Mouse (Mus musculus): ENCODE measurements at regions not wholly inside any gene's neighbourhood (a gene's known extent, or its start where the extent isn't known, plus 50 kb on each side); places are given as distances from the start of the nearest gene placed in this dataset.

DNA sequence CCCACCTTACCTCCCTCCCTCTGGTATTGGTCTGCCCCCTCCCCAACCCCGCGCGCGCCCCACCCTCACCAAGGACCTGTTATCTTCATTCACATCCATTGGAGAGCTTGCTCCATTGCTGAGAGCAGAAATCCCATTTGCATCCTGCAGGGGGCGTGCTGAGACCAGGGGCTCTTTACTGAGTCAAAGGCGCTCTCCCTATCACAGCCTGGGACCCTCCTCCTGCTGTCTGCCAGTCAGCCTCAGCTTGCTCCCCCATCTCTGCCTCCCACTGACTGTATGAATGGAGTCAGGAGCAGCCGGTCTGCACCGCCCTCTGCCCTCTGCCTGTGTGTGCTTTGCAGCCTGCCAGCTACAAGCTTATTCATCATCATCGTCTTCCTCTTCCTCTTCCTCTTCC is 221.5 kb upstream of the Mocs1 start:
- H3K4me1 ChIP-seq (ENCODE audit: control insufficient read depth, insufficient read depth, low read length), result no peaks in the 10 kb centered on the region
- no peaks in the 10 kb centered on the region for H3K9me3 ChIP-seq (replicated peaks; ENCODE audit: control insufficient read depth, insufficient read depth, low read length, poor library complexity, severe bottlenecking)
- no peak overlapping the region for H3K27ac ChIP-seq (ENCODE audit: insufficient read depth, low read length)
- H3K9ac ChIP-seq (ENCODE audit: low read depth, poor library complexity, severe bottlenecking), result no peak overlapping the region
- TF ChIP-seq POLR2A (IDR thresholded peaks at IDR 0.05; ENCODE audit: insufficient read depth, low read length), result no peak
- TF ChIP-seq CTCF (IDR thresholded peaks at IDR 0.05; ENCODE audit: low read depth, low read length), result peak; percentile 52
- no peak for TF ChIP-seq EP300 (IDR thresholded peaks at IDR 0.05; ENCODE audit: insufficient read depth, low read depth, low read length)
- no peaks in the 10 kb centered on the region for H3K27me3 ChIP-seq (ENCODE audit: control insufficient read depth, insufficient read depth, low read length, poor library complexity, severe bottlenecking)
- H3K4me3 ChIP-seq (ENCODE audit: low read depth, low read length), result no peak overlapping the region
- H3K36me3 ChIP-seq (ENCODE audit: control insufficient read depth, insufficient read depth, low read length, poor library complexity, severe bottlenecking), result no peaks in the 10 kb centered on the region

DNA sequence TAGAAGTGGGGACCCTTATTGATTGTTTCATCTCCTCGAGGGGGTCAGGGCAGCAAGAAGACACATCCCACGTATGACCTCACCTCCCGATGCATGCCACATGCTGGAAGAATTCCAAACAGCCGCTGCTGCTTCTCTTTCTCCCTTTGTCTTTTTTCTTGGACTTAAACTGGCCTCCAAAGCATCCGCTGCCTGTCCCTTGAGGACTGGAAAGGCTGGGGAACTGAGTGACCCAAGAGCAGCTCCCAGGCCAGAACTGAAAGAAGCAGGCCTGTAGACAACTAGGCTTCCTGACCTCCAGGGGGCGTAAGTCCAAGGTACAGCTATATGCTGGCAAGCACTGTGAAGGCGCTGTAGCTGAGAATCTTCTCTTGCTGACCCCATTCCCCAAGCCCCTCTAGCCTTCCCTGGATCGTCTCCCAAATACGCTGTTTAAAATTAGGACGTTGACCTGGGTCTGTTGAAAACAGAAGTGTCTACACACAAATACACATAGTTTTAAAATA is 219.8 kb upstream of the Mocs1 start:
- peak; percentile 39 for TF ChIP-seq CTCF (IDR thresholded peaks at IDR 0.05; ENCODE audit: low read depth, low read length)
- TF ChIP-seq EP300 (IDR thresholded peaks at IDR 0.05; ENCODE audit: insufficient read depth, low read depth, low read length), result no peak
- no peak for TF ChIP-seq POLR2A (IDR thresholded peaks at IDR 0.05; ENCODE audit: insufficient read depth, low read length)
- H3K4me3 ChIP-seq (ENCODE audit: low read depth, low read length), result no peak overlapping the region
- no peak overlapping the region for H3K27ac ChIP-seq (ENCODE audit: insufficient read depth, low read length)
- no peaks in the 10 kb centered on the region for H3K4me1 ChIP-seq (ENCODE audit: control insufficient read depth, insufficient read depth, low read length)
- no peaks in the 10 kb centered on the region for H3K36me3 ChIP-seq (ENCODE audit: control insufficient read depth, insufficient read depth, low read length, poor library complexity, severe bottlenecking)
- no peaks in the 10 kb centered on the region for H3K9me3 ChIP-seq (replicated peaks; ENCODE audit: control insufficient read depth, insufficient read depth, low read length, poor library complexity, severe bottlenecking)
- no peak overlapping the region for H3K9ac ChIP-seq (ENCODE audit: low read depth, poor library complexity, severe bottlenecking)
- H3K27me3 ChIP-seq (ENCODE audit: control insufficient read depth, insufficient read depth, low read length, poor library complexity, severe bottlenecking), result no peaks in the 10 kb centered on the region

DNA sequence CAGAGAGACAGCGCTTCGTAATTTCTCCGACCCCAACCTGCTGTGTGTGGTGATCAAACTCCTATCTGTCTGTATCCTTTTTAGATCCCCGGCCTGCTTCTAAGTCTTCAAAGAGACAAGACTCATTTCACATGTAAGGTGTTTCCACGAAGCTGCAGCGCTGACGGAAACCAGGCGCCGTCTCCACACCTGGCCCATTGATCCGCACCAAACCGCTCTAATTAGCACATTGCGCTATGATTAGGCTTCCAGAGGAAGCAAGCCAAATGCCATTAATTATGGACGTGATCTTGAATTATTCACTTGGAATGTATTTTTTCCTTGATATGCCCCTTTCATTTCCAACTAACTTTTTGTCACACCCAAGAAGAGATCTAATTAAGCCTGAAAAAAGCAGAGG is 215.2 kb upstream of the Mocs1 start:
- no peaks in the 10 kb centered on the region for H3K27me3 ChIP-seq (ENCODE audit: control insufficient read depth, insufficient read depth, low read length, poor library complexity, severe bottlenecking)
- no peaks in the 10 kb centered on the region for H3K36me3 ChIP-seq (ENCODE audit: control insufficient read depth, insufficient read depth, low read length, poor library complexity, severe bottlenecking)
- H3K4me1 ChIP-seq (ENCODE audit: control insufficient read depth, insufficient read depth, low read length), result no peaks in the 10 kb centered on the region
- H3K4me3 ChIP-seq (ENCODE audit: low read depth, low read length), result no peak overlapping the region
- no peak overlapping the region for H3K27ac ChIP-seq (ENCODE audit: insufficient read depth, low read length)
- H3K9ac ChIP-seq (ENCODE audit: low read depth, poor library complexity, severe bottlenecking), result no peak overlapping the region
- TF ChIP-seq CTCF (IDR thresholded peaks at IDR 0.05; ENCODE audit: low read depth, low read length) (no peak), POLR2A (IDR thresholded peaks at IDR 0.05; ENCODE audit: insufficient read depth, low read length) (no peak), EP300 (IDR thresholded peaks at IDR 0.05; ENCODE audit: insufficient read depth, low read depth, low read length) (no peak)
- H3K9me3 ChIP-seq (replicated peaks; ENCODE audit: control insufficient read depth, insufficient read depth, low read length, poor library complexity, severe bottlenecking), result no peaks in the 10 kb centered on the region

DNA sequence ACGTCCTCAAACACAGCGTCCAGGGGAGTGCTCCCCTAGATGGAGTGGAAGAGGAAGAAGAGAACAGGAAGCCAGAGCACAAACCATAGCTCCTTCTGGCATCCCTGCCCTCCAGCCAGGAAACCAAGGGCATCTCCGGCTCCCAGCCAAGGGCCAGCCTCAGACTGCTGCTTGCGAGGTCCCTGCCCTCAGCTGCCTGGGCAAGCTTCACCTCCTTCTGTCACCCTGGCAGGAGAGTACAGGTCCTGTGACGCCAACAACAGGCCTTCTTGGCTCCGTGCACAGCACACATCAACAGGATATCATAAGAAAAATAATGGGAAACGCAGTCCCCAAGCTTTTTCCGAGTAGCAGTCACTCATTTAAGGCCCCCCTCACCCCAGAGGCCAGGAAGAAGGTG is 212.9 kb upstream of the Mocs1 start:
- no peaks in the 10 kb centered on the region for H3K36me3 ChIP-seq (ENCODE audit: control insufficient read depth, insufficient read depth, low read length, poor library complexity, severe bottlenecking)
- TF ChIP-seq CTCF (IDR thresholded peaks at IDR 0.05; ENCODE audit: low read depth, low read length) (no peak), POLR2A (IDR thresholded peaks at IDR 0.05; ENCODE audit: insufficient read depth, low read length) (no peak), EP300 (IDR thresholded peaks at IDR 0.05; ENCODE audit: insufficient read depth, low read depth, low read length) (no peak)

DNA sequence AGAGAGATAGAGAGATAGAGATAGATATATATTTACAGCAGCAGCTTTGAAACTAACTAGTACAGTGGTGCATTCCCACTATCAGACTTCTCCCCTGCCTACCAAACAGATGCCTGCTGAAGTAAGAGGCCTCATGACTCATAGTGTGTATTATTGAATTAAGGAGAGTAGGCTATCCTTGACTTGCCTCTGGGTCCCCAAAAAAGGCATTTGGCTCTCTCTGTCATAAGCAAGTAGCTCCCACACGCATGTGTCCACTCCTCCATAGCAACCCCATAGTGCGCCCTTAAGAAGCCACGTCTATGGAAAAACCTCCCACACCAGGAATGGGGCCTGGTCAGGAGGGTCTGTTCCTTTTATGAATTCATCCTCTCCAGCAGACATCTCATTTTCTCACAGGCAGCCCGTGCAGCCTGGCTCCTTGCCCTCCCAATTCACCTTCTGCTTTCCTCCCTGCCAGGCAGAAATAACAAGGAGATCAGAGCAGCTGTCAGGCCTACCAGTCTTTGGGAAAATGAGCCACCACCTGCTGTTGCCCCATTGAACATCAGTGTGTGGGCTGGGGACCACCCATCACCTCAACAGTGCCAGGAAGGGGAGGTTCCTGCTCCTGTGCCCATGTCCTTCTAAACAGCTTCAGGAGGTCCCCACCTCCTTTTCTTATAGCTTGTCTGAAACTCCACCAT is 208.5 kb upstream of the Mocs1 start:
- TF ChIP-seq EP300 (IDR thresholded peaks at IDR 0.05; ENCODE audit: insufficient read depth, low read depth, low read length) (no peak), CTCF (IDR thresholded peaks at IDR 0.05; ENCODE audit: low read depth, low read length) (no peak), POLR2A (IDR thresholded peaks at IDR 0.05; ENCODE audit: insufficient read depth, low read length) (no peak)
- H3K27me3 ChIP-seq (ENCODE audit: control insufficient read depth, insufficient read depth, low read length, poor library complexity, severe bottlenecking), result no peaks in the 10 kb centered on the region
- no peaks in the 10 kb centered on the region for H3K4me1 ChIP-seq (ENCODE audit: control insufficient read depth, insufficient read depth, low read length)
- H3K4me3 ChIP-seq (ENCODE audit: low read depth, low read length), result no peak overlapping the region
- H3K36me3 ChIP-seq (ENCODE audit: control insufficient read depth, insufficient read depth, low read length, poor library complexity, severe bottlenecking), result no peaks in the 10 kb centered on the region
- no peak overlapping the region for H3K27ac ChIP-seq (ENCODE audit: insufficient read depth, low read length)
- H3K9me3 ChIP-seq (replicated peaks; ENCODE audit: control insufficient read depth, insufficient read depth, low read length, poor library complexity, severe bottlenecking), result no peaks in the 10 kb centered on the region
- H3K9ac ChIP-seq (ENCODE audit: low read depth, poor library complexity, severe bottlenecking), result no peak overlapping the region

More for the DNA sequence above, 212.9 kb upstream of the Mocs1 start:
- H3K9ac ChIP-seq (ENCODE audit: low read depth, poor library complexity, severe bottlenecking), result no peak overlapping the region
- H3K4me1 ChIP-seq (ENCODE audit: control insufficient read depth, insufficient read depth, low read length), result no peaks in the 10 kb centered on the region
- H3K27ac ChIP-seq (ENCODE audit: insufficient read depth, low read length), result no peak overlapping the region
- no peaks in the 10 kb centered on the region for H3K27me3 ChIP-seq (ENCODE audit: control insufficient read depth, insufficient read depth, low read length, poor library complexity, severe bottlenecking)
- H3K9me3 ChIP-seq (replicated peaks; ENCODE audit: control insufficient read depth, insufficient read depth, low read length, poor library complexity, severe bottlenecking), result no peaks in the 10 kb centered on the region
- H3K4me3 ChIP-seq (ENCODE audit: low read depth, low read length), result no peak overlapping the region

DNA sequence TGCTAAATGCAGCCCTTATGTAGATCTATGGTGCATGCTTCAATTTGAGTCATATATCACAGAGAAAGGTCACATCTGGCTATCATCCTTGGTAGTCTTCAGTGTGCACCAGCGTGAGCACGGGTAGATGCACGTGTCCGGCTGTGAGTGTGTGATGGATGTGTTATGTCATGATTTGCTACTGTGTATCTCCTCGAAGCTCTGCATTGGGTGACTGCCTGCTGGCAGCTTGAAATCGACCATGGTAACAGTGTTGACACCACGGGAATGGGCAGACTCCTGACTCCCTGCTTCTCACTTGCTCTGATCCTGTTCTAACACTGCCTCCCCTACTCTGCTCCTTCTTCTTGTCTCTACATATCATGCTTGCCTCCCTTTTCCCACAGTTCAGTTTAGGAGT is 204.9 kb upstream of the Mocs1 start:
- Histone ChIP-seq H3K27ac (ENCODE audit: insufficient read depth, low read length) (no peak overlapping the region), H3K36me3 (ENCODE audit: control insufficient read depth, insufficient read depth, low read length, poor library complexity, severe bottlenecking) (no peaks in the 10 kb centered on the region), H3K27me3 (ENCODE audit: control insufficient read depth, insufficient read depth, low read length, poor library complexity, severe bottlenecking) (no peaks in the 10 kb centered on the region), H3K4me1 (ENCODE audit: control insufficient read depth, insufficient read depth, low read length) (no peaks in the 10 kb centered on the region), H3K4me3 (ENCODE audit: low read depth, low read length) (no peak overlapping the region), H3K9ac (ENCODE audit: low read depth, poor library complexity, severe bottlenecking) (no peak overlapping the region), H3K9me3 (replicated peaks; ENCODE audit: control insufficient read depth, insufficient read depth, low read length, poor library complexity, severe bottlenecking) (no peaks in the 10 kb centered on the region)
- no peak for TF ChIP-seq POLR2A (IDR thresholded peaks at IDR 0.05; ENCODE audit: insufficient read depth, low read length)
- TF ChIP-seq CTCF (IDR thresholded peaks at IDR 0.05; ENCODE audit: low read depth, low read length), result no peak
- no peak for TF ChIP-seq EP300 (IDR thresholded peaks at IDR 0.05; ENCODE audit: insufficient read depth, low read depth, low read length)
